Mouse (Mus musculus) right cerebral cortex, adult 2 months (tissue): ENCODE data around the gene B230104I21Rik.

Source experiments
- DNase-seq, 2 experiments: peaks; one replicate each; pipeline ENCODE4 v3.0.0; 2021 to 2022; ENCODE audit warnings: low spot score in 2 of 2

Gene B230104I21Rik

DNA sequence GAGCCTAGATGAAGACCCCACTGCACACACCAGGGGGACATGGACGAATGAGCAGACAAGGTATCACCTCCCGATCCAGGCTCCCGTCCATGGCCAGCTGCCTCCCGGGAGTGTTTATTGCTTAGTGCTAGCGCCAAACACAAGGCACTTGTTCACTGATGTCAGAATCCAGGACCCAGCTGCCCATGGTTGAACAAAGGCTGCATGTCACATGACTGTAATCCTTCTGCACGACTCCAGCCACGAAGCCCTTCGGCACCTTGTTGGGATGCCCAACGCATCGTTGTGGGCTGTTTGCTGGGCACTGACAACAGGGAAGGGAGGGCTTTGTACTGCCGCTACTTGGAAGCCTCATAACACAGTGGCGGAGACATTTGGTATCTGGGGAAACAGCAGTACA is at the start of gene B230104I21Rik:
Gene B230104I21Rik, plus strand, starts transcription at position 367 of the 400 bp plus-strand sequence.
- peak; percentile 25 to 38 for DNase-seq

DNA sequence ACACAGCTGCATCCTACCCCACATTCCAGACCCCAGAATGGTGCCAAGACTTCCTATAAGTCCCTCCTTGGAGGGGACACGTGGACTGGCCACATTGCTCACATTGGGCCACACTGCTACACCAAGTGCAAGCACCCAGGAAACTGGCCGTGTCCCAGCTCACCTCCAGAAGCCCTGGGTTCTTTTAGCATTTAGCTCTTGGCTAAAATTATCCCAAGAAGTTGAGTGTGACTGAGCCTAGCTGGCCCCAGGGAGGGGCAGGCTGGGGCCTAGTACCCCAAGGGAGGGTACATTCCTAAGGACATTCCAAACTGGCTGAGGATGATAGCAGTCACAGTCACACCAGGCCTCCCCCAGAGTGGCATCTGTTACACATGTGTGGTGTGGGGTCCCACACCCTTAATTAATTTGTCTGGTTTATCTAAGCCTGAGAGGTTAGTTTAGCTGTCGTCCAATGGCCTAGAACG is 42.2 kb upstream of the B230104I21Rik start:
- DNase-seq, result no peak

DNA sequence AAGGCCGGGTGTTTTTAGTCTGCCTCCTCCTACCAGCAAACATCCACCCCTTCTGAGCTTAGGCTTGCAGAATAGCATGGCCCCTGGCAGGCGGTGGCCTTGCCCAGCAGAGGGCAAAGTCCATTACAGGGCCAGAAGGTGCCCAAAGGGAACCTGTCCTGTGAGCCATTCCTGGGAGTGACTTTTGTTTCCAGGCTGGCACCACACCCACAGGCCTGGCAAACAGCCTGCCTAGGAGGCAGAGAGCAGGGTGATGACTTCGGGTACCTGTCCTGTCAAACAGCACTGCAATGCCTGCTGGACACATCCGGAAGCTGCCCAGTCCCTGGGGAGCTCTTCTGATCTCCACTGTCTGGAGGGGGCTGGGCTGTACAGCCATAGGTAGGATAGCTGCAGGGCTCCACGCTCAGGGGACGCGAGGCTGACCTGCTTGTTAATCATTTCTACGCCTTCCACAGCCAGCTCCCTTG is 41.6 kb upstream of the B230104I21Rik start:
- DNase-seq, result no peak

DNA sequence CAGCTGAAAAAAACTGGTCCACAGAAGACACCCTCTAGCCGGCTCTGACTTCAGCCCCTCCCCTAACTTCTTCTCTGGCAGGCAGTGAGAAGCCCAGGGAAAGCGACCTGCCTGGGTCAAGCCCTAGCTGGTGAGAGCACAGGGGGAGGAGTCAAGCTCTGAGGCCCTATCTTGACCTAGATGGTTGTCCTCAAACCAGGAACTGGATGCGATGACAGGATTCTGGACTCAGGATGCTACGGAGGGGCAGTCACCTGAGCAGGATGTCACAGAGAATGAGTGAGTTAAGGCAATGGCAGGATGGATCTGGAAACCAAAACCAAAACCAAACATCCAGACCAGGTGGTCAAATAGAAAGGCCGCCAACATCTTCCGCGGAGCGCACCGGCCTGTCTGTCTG is 38.2 kb upstream of the B230104I21Rik start:
- DNase-seq, result no peak

- DNase-seq, result no peak
Observed at GRCm38 (mm10) chr4:154299541-154300271, 36.2 kb upstream of the B230104I21Rik start.

- DNase-seq, result peak; percentile 25 to 49
Observed at GRCm38 (mm10) chr4:154301466-154301881, 34.5 kb upstream of the B230104I21Rik start, which contains the start of gene Arhgef16. TSS of gene Arhgef16 (minus strand) at chr4:154301676.

DNA sequence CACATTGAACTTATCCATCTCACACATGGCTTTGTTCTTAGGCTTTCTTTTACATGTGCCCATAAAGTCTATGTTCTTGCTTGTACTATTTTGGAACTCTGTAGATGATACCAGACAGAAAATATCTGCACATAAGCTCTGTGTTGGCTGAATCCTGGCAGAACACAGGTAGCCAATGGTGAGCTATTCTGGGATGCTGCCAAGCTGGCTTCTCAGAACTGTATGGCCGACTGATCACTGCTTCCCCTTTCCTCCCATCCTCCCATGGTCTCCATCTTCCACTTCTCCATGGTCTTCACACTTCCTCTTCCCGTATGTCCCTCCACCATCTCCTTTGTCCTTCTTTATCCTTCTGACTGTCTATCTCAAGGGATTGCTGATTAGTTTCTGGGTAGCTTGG is 26.8 kb upstream of the B230104I21Rik start:
- DNase-seq, result no peak

- DNase-seq, result no peak
Observed at GRCm38 (mm10) chr4:154310576-154311262, 25.2 kb upstream of the B230104I21Rik start.

DNA sequence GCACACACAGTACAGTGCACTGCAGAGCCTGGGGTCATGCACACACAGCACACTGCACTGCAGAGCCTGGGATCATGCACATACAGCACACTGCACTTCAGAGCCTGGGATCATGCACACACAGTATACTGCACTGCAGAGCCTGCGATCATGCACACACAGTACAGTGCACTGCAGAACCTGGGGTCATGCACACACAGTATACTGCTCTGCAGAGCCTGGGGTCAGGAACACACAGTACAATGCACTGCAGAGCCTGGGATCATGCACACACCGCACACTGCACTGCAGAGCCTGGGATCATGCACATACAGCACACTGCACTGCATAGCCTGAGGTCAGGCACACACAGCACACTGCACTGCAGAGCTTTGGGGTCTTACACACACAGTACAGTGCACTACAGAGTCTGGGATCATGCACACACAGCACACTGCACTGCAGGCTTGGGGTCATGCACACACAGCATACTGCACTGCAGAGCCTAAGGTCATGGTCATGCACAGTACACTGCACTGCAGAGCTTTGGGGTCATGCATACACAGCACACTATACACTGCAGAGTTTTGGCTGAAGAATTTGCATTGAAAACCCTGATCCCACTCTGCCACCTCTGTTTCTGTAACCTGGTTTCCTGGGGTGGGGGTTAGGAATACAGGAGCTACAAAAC is 23.6 kb upstream of the B230104I21Rik start:
- no peak for DNase-seq

DNA sequence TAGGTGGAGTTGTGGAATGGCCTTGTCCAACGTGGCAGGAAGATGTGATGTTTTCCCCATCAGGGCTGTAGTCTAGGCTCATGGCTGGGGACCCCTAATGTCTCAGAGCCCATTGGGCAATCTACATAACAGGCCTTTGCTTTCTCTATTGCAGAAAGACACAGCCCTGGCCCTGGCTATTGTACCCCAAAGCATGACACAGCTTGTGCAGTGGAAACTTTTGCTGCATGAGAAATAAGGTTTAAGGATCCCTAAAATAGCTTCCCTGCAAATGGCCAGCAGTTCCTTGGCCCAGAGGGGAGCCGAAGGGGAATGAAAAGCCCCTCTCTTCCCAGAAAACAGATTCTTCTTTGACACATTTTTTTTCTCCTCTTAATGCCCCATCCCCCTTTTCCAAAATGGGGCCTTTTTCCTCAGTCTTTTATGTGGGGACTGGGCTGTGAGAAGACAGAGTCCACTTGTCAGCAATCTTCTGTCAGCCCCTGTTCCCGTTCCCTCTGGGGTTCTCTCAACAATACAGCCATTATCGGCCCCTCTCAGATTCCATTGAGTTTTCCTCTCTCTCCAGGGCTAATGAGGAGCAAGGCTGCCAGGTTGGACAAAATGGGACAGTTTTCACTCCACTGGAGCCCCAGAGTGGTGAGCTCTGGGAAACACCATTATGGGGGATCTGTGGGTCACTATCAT is 22.8 kb upstream of the B230104I21Rik start:
- peak; percentile 9 to 12 for DNase-seq

GRCm38 (mm10) chr4:154313622-154313967 is 22.3 kb upstream of the B230104I21Rik start:
- DNase-seq, result no peak

- DNase-seq, result no peak
Observed at GRCm38 (mm10) chr4:154325410-154325809, 10.5 kb upstream of the B230104I21Rik start.

DNA sequence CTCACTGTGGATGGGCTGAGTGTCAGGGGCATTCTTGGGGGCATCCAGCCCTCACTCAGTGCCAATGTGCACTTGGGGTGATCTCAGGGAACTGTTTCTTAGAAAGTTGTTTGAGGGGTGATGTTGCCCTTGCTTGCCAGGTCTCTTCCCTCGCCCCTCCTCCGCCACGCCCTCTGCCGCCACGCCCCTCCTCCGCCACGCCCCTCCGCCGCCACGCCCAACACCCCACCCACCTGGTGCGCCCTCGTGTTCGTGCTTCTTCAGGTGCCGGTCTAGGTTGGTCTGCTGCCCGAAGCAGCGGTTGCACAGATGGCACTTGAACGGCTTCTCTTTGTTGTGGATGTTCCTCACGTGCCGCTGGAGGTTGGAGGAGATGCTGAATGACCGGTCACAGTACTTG is 7.5 kb upstream of the B230104I21Rik start:
- DNase-seq, result no peak

DNA sequence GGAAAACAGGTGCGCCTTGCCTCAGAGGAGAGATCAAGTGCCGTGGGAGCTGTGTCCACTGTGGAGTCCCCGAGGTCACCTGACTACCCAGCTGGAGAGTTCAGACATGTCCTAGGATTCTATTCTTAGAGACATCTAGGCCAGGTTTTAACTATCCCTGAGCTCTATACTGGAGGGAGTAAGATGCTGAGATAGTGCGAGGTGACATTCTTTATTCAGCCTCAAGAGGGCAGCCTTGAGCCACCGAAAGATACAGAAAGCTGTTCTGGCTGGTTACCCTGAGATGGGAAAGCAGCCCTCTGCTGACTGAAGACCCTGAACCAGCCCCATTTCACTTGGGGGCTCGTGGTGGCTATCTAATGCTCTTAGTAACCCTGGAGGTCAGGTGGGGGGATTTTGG is 7.1 kb upstream of the B230104I21Rik start:
- DNase-seq, result peak; percentile 89

GRCm38 (mm10) chr4:154330001-154330400 is 5.9 kb upstream of the B230104I21Rik start:
- no peak for DNase-seq

DNA sequence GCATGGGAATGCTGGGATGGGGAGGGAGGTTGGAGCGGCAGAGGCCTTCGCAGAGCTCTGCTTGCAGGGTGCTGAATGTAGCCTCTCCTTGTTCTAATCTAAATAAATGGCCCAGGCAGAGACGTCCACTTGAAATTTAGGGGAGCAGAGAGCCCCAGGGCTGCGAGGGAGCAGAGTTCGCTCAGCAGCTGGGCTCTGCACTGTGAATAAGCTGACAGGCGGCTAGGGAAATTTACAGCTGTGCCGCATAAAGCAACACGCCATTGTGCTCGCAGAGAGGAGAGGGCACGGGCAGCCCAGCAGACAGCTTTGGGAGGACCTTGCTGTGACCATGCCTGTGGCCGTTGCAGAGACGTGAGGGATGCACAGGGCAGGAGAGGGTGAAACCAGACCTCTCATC is 4.7 kb upstream of the B230104I21Rik start:
- DNase-seq, result no peak

DNA sequence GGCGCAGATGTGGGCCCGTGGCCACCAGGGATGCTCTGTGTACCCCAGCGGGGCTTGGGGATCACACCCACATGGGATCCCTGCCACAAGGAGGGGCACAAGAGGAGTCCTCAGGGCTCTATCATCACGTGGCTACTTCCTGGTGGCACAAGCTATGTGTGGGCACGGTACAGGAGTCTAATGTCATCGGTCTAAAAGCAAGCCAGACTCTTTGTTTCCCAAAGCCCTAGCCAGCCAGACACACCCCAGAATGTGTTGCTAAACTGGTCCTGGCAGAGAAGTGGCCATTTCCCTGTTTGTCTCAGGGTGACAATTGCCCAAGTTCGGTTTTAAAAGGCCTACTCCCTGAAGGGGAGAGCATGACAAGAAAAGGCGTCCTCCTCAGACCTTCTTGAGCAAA is 2.6 kb upstream of the B230104I21Rik start:
- no peak for DNase-seq

GRCm38 (mm10) chr4:154334699-154335402 is 1.1 kb upstream of the B230104I21Rik start:
- no peak for DNase-seq

DNA sequence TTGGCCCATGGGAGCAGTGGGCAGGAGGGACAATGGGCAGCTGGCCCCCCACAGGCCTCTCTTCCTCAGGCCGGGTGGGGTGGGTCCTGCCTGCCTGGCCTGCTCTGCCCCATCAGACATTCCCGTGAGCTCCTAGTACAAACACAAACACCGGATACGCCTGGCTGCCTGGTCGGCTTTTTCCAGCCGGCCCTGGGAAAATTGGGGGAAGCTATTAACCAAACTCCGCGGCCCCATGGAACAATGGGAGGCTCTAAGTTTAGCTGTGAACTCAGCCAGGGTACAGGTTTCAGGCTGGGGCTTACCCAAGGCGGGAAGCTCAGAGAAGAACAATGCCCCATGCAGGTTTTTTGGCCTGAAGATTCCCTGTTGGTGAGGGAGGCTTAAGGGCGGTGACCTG is 723 bp downstream of the B230104I21Rik start:
- no peak for DNase-seq

- no peak for DNase-seq
Observed at GRCm38 (mm10) chr4:154346731-154347522, 11.0 kb downstream of the B230104I21Rik start.
